Mouse (Mus musculus) 3134 (cell line): ENCODE measurements around the gene Malrd1.
"Not testable (repeated sequence)": the region's sequence is repeated elsewhere in the genome, so short reads cannot be mapped to it uniquely, and the experiment has no call there.

Experiments
- DNase-seq: peaks from one replicate; pipeline ENCODE4 v3.0.0-alpha.2; 2011; ENCODE audit warnings: low spot score; ENCODE audit not compliant: insufficient read length; ENCODE audit errors: extremely low read depth

Malrd1 gene

GRCm38 (mm10) chr2:16017719-16018118, 491.4 kb downstream of the Malrd1 start:
- DNase-seq, result not testable (repeated sequence)

GRCm38 (mm10) chr2:16029752-16030151, 503.5 kb downstream of the Malrd1 start:
- DNase-seq, result no peak

- no peak for DNase-seq
Measured at GRCm38 (mm10) chr2:16031559-16031958, 505.3 kb downstream of the Malrd1 start.

- DNase-seq, result no peak
Measured at GRCm38 (mm10) chr2:16032804-16033203, 506.5 kb downstream of the Malrd1 start.

DNA sequence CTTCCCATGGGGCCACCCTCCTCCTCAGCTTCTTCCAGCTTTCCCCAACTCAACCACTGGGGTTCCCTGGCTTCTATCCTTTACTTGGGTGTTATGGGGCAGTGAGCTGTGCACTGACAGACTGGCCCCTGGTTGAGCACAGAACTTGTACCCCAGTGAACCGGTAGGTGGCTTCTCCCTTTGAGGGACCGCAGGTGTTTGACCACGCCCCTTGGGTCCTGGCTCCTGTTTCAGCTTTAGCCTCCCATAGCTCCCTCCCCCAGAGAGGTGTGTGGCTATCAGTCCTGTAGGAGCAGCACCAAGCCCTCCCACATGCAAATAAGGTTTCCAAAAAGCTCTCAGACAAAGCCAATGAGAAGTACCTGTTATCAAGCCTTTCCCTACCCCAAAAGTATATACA, 584.4 kb downstream of the Malrd1 start:
- DNase-seq, result no peak

- no peak for DNase-seq
Measured at GRCm38 (mm10) chr2:16113333-16113732, 587.1 kb downstream of the Malrd1 start.

DNA sequence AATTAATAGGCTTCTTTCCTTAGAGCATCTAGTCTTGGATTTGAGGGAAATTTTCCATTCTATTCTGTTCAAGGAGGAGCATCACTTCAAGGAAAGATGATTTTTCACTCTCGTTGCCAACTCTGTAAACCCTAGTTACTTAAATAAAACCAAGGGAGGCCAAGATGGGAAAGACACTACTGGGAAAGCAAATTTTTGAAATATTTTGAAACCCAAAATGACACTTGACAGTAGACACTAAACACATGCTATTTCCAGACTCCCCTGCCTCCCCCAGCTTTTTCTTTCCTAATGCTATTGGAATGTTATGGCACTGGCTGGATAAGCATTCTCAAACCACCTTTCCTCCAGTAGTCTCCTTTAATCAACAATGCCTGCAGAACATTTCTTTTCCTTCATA, 621.7 kb downstream of the Malrd1 start:
- DNase-seq, result peak; percentile 26

GRCm38 (mm10) chr2:16152623-16153022, 626.3 kb downstream of the Malrd1 start:
- DNase-seq, result no peak

DNA sequence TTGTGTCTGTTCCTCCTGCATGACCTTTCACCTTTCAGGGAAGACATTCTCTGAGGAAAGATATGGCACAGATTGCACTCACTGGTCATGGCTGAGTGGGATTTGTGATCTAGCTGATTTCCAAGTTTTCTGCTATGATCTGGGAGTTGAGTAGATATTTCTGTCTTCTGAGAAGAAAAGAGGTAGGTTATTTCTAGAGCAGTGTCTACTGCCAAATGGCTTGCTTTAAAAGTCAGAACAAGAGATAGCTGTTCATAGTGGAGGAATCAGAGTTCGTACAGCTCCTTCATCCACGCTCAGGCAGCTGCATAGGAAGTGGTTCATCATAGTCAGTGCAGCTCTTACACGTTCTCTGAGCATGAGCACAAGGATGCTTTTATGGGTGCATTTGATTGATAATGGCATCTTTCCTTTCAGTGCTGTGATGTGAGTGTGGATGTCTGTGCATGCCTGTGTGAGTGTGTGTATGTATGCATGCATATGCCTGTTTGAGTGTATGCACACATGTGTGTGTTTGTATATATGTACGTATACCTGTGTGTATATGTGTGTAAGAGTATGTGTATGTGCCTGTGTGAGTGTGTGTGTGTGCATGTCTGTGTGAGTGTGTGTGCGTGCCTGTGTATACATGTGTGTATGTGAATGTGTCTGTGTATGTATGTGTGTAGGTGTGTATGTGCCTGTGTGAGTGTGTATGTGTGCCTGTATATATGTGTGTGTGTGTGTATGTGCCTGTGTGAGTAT, 637.1 kb downstream of the Malrd1 start:
- no peak for DNase-seq

DNA sequence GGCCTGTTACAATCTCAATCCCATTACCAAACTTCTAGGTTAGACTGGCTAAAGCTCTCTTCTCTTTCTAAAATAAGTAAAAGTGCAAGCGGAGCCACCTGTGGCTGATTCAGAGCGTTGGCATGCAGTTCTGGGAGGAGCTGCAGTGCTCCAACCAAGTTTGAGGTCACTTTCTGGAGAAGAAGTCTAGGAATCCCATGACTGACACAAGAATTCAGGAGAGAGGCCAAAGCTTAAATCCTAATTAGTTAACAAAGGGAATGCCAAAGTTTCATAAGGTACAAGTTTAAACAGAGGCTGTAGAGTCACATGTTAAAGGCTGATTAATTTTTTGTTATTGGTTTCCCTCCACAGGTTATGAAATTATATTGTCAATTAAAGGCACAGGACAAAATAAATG, 642.3 kb downstream of the Malrd1 start:
- DNase-seq, result peak; percentile 43

DNA sequence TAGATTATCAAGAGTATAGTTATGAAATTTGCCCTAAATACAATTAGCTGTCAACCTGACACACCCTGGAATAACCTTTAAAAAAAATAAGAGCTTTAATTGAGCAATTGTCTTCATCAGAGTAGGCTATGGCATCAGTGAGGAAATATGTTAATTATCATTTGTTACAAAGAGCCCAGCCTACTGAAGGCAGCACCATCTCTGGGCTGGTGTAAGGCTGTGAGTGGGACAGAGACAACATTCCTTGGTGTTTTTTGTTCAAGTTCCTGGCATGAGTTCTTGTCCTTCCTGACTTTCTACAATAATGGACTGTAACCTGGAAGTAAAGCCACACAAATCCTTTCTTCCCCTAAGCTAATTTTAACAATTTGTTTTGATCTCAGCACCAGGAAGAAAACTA, 645.8 kb downstream of the Malrd1 start:
- DNase-seq, result no peak

DNA sequence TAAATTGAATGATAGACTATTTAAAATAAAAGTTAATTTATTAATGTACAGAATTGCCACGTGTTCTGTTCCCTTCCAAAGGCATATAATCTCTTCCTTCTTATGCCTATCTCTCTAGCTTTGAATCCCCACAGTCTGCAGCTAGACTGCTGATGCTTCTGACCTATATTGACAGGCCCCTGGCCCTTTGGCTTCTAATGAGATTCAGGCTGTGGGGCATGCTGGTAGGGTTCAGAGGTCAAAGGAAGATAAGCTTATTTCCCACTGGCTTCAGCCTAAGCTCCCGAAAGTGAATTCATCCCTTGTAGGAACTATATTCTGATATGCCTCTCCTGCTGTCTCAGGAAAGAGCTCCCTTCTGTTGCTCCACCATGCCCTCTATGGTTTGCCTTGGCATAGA, 647.1 kb downstream of the Malrd1 start:
- no peak for DNase-seq

DNA sequence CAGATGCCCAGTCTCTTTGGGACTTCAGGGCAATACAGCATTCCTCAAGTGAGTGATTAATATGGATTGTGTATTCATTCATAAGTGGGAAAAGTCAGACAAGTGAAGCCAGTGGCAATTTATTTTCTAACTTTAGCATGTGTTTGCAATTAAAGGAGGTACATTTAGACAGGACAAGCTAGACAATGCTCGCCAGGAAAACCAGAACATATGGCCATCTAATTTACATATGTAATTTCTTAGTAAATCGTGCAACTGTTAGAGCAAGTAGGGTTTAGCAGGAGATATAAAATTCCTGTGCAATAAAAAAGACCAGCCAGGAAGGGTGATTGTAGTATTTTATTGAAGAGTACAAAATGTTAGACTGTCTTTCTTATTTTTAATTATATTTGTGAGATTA, 655.9 kb downstream of the Malrd1 start:
- no peak for DNase-seq

DNA sequence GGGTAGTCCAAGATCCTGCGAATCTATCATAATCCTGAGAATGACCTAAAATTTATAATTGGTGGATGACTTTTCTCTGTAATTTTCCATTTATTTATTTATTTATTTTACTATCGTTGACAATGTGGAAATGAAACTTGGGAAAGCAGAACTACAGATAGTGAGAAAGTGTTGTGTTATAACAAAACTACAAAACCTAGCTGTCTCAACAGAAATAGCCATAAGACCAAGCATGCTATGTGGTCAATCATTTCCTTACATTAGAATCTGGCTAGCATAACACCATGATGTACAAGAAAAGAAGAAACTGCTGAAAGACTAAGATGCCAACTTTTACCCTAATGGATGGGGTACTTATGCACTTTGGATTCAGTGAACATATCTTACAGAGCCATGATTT, 656.9 kb downstream of the Malrd1 start:
- DNase-seq, result no peak

GRCm38 (mm10) chr2:16210016-16210415, 683.7 kb downstream of the Malrd1 start:
- no peak for DNase-seq

DNA sequence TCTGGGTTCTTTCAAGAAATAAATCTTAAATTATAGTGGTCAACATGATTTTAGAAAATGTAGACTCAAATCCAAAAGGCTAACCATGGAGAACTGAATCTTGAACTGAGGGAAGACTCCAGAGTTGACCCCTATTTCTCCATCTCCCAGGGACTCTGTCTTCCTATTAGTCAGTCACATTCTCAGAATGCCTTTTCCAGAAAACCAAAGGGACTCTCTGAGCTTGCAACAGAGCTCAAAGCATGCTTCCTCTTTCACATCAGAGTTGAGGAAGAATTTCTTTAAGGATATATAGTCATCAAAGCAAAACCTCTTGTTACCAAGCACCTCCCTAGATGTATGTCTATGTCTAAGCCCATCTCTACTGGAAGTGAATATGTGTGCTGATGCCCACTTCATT, 686.5 kb downstream of the Malrd1 start:
- no peak for DNase-seq

- no peak for DNase-seq
Measured at GRCm38 (mm10) chr2:16214111-16214510, 687.8 kb downstream of the Malrd1 start.

DNA sequence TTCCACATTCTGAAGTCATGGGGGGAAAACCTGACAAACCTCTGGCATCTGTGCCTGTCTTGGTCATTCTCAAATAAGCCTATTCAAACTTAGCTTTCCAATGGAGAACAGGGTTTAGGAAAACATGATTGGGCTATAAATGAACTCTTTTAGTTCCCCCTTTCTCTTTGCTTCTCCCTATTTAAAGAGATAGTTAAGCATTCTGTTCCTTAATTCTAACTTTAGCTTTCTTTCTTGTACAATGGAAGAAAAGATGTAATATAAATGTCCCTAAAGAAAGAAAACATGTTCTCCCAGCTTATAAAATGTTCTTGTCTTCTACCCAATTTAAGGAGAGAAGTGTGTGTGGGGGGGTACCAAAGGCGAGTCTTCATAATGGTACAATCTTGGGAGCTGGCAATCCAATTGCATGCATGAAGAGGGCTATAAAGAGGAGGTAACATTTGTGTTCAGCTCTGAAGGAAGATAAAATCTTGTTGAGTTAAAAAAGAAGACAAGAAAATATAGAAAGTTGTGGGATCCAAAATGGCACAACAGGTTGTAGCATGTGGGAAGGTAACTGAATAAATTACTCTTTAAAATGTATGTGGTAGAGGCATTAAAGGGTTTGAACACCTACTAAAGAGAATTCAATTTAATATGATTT, 702.0 kb downstream of the Malrd1 start:
- no peak for DNase-seq

- no peak for DNase-seq
Measured at GRCm38 (mm10) chr2:16240861-16241260, 714.6 kb downstream of the Malrd1 start.

DNA sequence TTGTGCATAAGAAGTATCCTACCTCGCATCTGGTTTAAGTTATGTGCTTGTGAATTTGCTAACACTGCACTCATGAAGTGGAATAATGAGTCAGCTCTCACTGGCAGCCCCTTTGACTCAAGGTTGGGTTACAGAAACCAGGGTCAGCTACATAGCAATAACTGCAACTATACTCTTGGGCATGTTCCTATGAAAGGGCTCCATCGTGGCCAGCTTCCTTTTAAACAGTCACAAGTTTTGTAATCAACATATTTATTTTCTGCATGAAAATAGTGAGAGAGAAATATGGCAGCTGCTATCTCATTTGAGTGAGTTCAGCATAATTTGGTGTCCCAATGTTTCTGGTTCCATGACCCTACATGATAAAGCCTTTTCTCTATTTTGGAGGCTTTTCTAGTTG, 716.8 kb downstream of the Malrd1 start:
- no peak for DNase-seq

- DNase-seq, result no peak
Measured at GRCm38 (mm10) chr2:16248861-16249260, 722.6 kb downstream of the Malrd1 start.

GRCm38 (mm10) chr2:16252274-16252673, 726.0 kb downstream of the Malrd1 start:
- no peak for DNase-seq
